Mouse (Mus musculus) CD8-positive naive resting alpha-beta T cell, adult 57 days (primary cell): ENCODE results near the gene Akirin1. TPM values are rescaled to one million over a fixed set of nuclear protein-coding genes. Genes with fewer than 3 reads are reported as not detected.

Source experiments
- total RNA-seq: library from RNA; stranded (reverse); gene quantifications from one replicate; pipeline ENCODE4 v1.2.4, GENCODE M21; 2023

Akirin1 gene
- total RNA-seq, result 43.9 TPM

DNA sequence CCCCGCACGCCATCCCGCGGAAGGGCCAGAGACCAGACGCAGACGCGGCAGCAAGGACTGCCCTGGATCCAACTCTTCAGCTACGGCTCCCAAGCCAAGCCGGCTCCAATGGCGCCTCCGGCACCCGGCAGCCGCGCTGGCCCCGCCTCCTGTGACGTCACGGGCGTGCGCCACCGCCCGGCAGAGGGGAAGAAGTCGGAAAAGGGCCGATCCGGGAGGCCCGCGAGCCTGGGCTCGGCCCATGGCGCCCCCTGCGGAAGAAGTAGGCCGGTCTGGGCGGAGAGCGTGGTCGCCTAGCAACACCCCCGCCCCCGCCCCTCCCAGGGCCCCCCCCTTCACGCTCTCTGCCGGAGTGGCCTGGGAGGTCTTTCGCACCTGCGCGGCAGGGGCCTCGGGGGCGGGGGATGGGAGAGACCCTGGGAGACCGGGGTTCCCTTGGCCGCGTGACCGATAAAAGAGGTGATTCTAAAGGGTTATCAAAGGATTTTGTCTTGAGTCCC lies at the start of gene Akirin1:
TSS of gene Akirin1 (minus strand) at position 194 of the 500 bp plus-strand sequence.

DNA sequence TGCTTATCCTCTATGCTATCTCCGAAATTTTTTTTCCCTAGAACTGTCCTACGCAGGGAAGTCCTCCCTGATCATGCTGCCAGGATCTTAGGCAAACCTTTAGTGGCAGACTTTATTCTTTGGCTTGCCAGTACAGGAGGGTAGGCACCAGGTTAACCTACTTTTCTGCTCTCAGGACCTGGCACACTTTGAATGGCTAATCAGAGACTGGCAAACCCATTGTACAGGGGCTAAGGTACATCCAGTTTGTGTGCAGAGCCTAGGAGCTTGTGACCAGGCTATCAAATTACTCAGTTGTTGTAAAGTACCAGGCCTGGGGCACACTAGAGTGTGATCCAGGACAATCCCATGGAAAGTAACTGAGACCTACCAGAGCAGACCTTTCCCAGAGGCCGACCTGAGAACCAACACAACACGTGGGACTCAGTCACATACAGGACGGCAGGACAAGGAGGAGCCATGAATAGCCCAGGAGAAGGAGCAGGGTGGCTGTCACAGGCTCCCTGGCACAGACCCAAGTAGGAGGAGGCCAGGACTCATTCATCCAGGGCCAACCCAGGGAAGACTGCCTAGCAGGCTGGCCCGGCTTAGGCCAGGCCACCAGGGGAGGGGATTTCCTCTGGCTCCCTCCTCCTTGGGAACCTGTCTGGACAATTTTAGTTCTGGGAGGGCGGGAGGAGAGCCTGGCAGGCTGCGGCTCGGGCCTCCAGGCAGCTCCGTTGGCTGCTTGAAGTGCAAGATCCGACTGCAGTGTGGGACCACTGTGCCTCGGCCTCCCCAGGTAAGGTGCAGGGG lies 37.2 kb upstream of the Akirin1 start, which contains the start of gene Rhbdl2:
TSS of gene Rhbdl2 (plus strand) at position 684 of the 795 bp plus-strand sequence.

DNA sequence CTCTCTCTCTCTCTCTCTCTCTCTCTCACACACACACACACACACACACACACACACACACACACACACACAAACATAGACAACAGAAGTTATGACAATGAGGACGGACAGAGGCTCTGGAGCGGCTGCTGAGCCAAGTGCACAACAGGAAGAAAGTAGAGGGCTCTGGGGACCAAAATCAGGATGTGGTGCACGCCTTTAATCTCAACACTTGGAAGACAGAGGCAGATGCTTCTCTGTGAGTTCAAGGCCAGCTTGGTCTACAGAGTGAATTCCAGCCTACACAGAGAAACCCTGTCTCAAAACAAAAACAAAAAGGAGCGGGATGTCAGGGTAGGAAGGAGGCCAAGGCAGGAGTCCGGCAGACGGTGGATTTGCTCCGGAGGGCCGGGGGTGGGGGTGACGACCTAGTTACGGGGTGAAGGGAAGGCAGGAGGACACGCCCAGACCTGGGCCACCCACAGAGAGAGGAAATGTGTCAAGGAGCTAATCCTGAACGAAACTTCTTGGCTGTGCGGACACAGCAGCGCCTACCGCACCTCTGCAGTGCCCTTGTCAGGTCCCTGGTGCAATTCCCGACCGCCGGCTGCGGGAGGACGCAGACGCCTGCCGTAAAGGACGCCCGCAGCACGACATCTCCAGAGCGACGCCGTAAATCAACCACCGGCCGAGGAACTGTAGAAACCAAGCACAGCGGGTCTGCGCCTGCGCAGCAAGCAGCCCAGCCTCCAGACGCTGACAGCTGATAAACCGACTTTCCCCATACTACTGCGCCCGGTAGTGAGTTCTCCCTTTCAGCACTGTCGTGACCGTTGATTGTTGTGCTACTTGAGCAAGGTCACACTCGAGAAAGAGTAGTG lies 32.3 kb downstream of the Akirin1 start, which contains the start of gene Ndufs5:
TSS of gene Ndufs5 (minus strand) at position 629 of the 860 bp plus-strand sequence.

Other genes starting within 250 kb of the Akirin1 start
- gene Macf1, start 66.0 kb downstream of the Akirin1 start, total RNA-seq, result 640 TPM
- 27.8 TPM for gene Ndufs5, start 32.1 kb downstream of the Akirin1 start, total RNA-seq
- gene Rhbdl2, start 37.5 kb upstream of the Akirin1 start, total RNA-seq, result not detected
- gene 4933427I04Rik, start 109.3 kb upstream of the Akirin1 start, total RNA-seq, result not detected
- gene Mycbp, start 154.5 kb upstream of the Akirin1 start, total RNA-seq, result 3.7 TPM
- 37.1 TPM for gene Rragc, start 167.1 kb upstream of the Akirin1 start, total RNA-seq
- not detected for gene 4930535I16Rik, start 167.7 kb upstream of the Akirin1 start, total RNA-seq